Mouse (Mus musculus): ENCODE measurements at regions not wholly inside any gene's neighbourhood (a gene's known extent, or its start where the extent isn't known, plus 50 kb on each side); places are given as distances from the start of the nearest gene placed in this dataset.

GRCm38 (mm10) chr10:84310653-84311052 is 129.7 kb downstream of the Nuak1 start:
- DNase-seq (ENCODE audit: low read depth) = no peak

- DNase-seq (ENCODE audit: low read depth) = no peak
Measured at GRCm38 (mm10) chr10:84312656-84313055, 127.7 kb downstream of the Nuak1 start.

GRCm38 (mm10) chr10:84316857-84317256 is 123.5 kb downstream of the Nuak1 start:
- no peak for DNase-seq (ENCODE audit: low read depth)

DNA sequence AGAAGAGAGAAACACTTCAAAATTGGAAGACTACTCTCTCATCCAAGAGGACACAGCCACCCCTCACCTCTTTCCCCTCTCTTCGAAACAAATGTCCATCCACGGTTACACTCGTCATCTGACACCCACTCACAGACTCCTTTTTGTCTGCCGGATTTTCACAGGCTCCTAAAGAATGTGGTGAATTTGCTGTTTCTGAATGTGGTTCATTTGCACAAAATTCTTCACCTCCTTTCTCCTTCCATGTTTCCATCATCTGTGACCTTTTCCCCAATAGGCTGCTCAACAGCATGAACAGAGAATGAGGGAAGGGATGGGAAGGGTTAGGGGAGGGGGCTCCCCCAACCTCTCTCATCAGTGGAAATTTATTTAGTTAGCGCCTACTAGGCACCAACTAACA is 122.4 kb downstream of the Nuak1 start:
- no peak for DNase-seq (ENCODE audit: low read depth)

All from c-Kit-positive CD71-positive TER-119-negative erythroid progenitor cells, embryonic 14.5 days (primary cell).